Mouse (Mus musculus): ENCODE measurements around the gene Gcsh. TPM values are rescaled to one million over a fixed set of nuclear protein-coding genes. Genes with fewer than 3 reads are reported as not detected.

The Gcsh gene
- 15.9 and 18.7 TPM in 2 replicates for polyA plus RNA-seq (2012)

DNA sequence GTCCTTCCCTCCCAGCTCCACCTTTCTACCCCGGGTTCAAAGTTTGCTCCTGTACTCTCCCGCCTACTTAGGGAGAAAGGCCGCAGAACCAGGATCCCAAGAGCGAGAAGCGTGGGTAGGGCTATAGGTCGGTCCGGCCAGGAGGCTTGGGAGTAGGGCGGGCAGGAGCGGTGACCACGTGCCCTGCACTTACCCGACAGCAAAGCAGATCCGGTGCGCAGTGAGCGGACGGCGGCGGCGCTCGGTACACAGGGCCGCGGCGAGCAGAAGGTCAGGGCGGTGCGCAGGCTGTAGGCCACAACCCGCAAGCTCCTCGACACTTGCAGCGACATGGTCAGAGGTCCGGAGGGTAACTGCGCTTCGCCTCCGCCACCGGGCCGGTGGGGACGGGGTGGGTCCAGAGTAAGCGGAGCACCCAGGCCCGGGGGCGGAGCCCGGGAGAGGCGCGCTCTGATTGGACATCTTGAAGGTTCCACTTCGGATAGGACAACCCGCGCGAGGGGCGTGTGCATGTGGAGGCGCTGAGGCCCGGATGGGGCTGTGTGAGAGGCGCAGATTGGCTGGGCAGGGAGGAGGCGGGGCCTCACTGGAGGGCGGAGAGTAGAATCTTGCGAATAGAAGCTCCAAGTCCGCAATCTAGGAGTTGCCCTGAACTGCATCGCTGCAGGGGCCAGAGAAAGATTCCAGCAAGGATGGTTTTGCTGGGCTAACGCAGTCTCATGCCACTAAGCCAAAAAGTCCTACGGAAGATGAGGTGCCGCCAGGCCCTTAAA is at the start of gene Gcsh:
Gcsh (minus strand) TSS at position 443 of the 773 bp plus-strand sequence.
- no peak for TF ChIP-seq GATA1 (IDR thresholded peaks at IDR 0.05; ENCODE audit: low read length)

DNA sequence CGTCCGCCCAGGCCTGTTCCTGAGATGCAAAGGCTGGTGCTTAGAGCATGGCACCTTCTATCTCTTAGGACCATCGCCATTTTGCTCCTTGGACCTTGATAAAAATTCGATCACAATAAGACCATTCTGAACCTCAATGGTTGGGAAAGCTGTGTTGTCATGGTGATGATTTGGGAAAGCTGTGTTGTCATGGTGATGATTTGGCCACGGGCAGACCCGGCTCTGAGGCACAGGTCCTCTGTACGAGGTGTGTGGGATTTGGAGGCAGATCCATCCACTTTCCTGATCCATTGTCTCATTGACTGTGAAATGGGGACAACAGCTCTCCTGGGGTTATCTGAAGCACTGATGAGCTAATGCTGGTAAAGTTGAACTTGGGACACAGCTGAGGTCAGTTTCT is 46.5 kb upstream of the Gcsh start:
- no peak for TF ChIP-seq GATA1 (IDR thresholded peaks at IDR 0.05; ENCODE audit: low read length)

DNA sequence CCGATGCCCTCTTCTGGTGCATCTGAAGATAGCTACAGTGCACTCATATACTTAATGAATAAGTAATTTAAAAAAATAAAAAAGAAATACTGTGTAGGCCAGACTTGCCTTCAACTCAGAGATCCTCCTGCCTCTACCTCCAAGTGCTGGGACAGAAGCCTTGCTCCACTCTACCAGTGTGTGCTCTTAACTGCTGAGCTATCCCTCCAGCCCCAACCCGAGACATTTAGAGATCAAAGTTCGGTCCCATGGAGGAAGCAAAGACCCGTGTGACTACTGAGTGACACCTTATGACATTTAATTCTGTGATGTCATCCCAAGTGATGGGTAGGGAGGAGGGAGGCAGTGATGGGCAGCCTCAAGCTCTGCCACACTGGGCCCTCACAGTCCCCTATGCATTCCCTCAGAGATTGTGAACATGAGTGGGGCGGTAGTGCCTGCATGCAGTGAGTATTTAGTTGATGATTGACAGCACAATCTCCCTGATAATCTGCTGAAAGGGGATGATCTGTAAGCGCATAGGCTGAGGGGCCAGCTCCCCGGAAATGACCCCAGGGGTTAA is 44.1 kb upstream of the Gcsh start:
- TF ChIP-seq GATA1 (IDR thresholded peaks at IDR 0.05; ENCODE audit: low read length): no peak

GRCm38 (mm10) chr8:117033393-117033792 is 40.1 kb upstream of the Gcsh start:
- no peak for TF ChIP-seq GATA1 (IDR thresholded peaks at IDR 0.05; ENCODE audit: low read length)

DNA sequence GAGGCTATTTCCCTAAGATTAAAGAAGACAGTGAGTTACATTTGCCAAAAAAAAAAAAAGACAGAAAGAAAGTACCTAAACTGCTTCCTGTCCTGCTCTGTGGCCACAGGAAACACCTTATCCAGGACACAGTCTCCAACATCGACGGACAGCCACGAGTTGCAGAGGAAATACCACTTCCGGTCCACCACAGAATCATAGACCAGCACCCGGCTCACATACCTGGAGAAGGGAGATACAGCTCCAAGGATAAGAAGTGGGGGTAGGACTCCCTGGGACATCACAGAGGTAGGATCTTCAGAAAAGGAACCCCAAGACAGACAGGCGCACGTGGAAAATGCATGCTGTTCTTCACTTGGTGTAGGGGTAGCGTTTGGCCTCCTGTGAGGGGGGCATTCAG is 39.3 kb upstream of the Gcsh start:
- TF ChIP-seq GATA1 (IDR thresholded peaks at IDR 0.05; ENCODE audit: low read length): no peak

GRCm38 (mm10) chr8:117031476-117031875 is 38.1 kb upstream of the Gcsh start:
- no peak for TF ChIP-seq GATA1 (IDR thresholded peaks at IDR 0.05; ENCODE audit: low read length)

- TF ChIP-seq GATA1 (IDR thresholded peaks at IDR 0.05; ENCODE audit: low read length): no peak
Observed at GRCm38 (mm10) chr8:117028686-117029085, 35.3 kb upstream of the Gcsh start.

DNA sequence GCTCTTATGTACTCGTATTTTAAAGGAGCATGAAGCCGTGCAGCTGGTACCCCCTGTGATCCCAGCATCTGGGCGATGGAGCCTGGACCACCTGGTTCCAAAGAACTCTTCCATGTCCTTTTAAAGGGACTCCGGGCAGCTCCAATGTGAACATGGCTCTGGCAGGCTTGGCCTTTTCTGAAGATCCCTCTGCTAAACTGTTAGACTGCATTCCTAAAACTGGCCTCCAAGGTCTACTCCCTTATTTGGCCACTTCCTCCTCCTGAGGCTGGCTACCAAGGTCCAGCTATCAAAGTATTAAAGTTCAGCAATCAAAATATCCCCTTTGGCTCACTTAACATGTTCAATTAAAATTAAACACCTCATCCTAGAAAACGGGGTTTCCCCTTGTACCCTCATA is 34.3 kb upstream of the Gcsh start:
- no peak for TF ChIP-seq GATA1 (IDR thresholded peaks at IDR 0.05; ENCODE audit: low read length)

DNA sequence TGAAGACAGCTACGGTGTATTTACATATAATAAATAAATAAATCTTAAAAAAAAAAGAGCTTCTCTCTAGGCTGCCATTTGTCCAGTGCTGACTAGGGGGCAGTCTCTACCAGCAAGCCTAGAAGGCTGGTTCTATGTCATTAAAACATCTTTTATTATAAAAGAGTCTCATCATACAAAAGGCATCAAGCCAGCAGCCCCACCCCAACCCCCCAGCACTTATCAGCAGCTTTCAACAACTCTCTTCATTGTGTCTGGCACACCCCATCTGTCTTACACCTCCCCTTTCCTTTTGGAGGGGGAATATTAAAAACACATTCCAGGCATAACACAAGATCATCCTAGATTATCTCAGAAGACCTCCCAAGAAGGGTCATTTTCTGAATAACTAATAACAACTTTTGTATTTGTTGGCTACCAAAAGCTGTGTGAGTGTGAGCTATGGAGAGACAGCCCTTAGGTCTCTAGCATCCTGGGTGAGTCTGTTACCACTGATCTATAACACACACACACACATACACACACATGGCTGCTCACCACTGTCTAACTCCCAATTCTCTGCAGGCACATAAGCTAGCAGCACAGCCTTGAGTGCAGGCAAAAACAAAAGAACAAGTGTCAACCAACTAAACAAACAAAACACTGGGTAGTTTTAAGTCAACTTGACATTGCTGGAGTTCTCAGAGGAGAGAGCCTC is 29.1 kb upstream of the Gcsh start:
- no peak for TF ChIP-seq GATA1 (IDR thresholded peaks at IDR 0.05; ENCODE audit: low read length)

DNA sequence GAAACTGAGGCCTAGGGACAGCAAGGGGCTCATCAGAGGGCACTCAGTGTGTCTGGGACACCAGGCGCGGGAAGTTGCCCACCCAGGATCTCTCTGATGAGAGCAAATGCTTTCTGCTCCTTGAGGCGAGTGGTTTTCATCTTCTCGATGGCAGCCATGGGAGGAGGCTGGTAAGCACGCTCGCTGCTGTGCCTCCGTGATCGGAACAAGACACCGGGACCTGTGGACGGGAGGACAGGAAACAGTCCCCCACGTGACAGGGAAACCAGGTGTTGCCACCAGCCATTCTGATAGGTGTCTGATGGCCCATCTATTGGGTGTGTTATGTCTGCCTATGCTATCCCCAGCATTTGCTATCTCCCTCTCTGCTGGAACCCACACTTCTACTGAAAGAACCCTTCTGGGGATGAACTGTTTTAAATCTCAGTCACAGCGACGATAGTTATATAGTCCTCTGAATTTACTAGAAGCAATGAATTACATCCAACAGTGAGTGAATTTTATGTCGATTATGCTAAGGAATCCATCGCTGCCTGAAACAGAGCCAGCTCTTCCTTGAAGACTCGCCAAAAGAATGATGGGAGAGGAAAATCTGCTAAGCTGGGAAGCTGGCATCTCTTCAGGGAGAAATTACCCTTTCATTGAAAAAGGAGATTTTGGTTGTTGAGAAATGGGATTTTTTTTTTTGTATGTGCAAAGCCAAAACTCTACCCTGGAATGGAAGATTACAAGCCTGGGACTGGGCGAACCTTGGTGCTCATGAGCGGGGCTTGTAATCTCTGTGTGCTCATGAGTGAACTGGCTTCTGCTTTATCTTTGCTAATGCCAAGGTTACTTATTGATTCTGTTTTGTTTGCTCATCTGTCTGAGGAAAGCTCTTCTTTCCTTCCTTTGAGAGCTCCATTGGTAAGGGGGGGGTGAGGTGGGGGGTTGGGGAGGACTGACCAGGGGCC is 26.3 kb upstream of the Gcsh start:
- no peak for TF ChIP-seq GATA1 (IDR thresholded peaks at IDR 0.05; ENCODE audit: low read length)

- TF ChIP-seq GATA1 (IDR thresholded peaks at IDR 0.05; ENCODE audit: low read length): no peak
Observed at GRCm38 (mm10) chr8:117017896-117018295, 24.6 kb upstream of the Gcsh start.

DNA sequence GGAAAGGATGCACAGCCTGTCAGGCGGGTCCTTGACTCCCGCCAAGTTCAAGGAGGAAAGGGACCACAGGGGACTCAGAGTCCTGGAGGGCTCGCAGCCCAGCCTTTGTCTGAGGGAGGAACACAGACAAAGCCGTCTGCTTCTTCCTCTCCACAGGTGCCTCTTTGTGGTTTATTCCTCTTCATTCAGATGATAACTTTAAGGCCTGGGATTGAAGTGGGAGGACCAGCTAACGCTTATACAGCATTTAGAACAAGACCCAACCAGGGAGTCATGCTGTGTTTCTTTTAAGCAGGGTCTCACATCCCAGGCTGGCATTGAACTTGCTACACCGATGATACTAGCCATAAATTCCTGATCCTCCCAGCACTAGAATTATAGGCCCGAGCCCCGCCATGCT is 23.7 kb upstream of the Gcsh start:
- no peak for TF ChIP-seq GATA1 (IDR thresholded peaks at IDR 0.05; ENCODE audit: low read length)

DNA sequence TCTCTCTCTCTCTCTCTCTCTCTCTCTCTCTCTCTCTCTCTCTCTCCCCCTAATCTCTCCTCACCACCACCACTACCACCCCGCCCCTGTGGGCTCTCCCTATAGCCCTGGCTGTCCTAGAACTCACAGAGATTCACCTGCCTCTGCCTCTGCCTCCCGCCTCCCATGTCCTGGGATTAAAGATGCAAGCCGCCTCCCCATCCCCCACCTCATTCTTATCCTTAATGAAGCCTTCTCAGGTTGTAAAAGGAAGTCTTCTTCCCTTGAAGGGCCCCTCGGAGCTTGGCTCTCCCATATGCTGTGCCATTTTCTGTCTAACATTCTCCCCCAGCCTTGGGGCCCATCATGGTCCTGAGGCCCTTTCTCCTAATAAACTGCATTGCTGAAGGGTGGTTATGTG is 22.3 kb upstream of the Gcsh start:
- no peak for TF ChIP-seq GATA1 (IDR thresholded peaks at IDR 0.05; ENCODE audit: low read length)

GRCm38 (mm10) chr8:117011366-117011765 is 18.0 kb upstream of the Gcsh start:
- TF ChIP-seq GATA1 (IDR thresholded peaks at IDR 0.05; ENCODE audit: low read length): no peak

GRCm38 (mm10) chr8:116994016-116994716 is 829 bp upstream of the Gcsh start:
- TF ChIP-seq GATA1 (IDR thresholded peaks at IDR 0.05; ENCODE audit: low read length): no peak
